Mouse (Mus musculus): ENCODE results near the gene Agpat2. TPM values are rescaled to one million over a fixed set of nuclear protein-coding genes. Genes with fewer than 3 reads are reported as not detected.

Agpat2 gene
- polyA plus RNA-seq, 1 experiment from 2014 or later: 215 TPM

- Histone ChIP-seq H3K4me1 (ENCODE audit: insufficient read depth) (peaks cover 54% of the 10 kb centered on the region), H3K4me2 (ENCODE audit: low read depth, low read length) (no peak overlapping the region), H3K36me3 (replicated peaks; ENCODE audit: insufficient read depth, low read length) (no peaks in the 10 kb centered on the region), H3K9ac (replicated peaks) (no peak overlapping the region), H3K27ac (ENCODE audit: low read depth) (peak overlapping the region; percentile 80), H3K4me3 (ENCODE audit: low read depth, low read length) (no peak overlapping the region), H3K9me3 (ENCODE audit: low read length) (no peaks in the 10 kb centered on the region), H3K27me3 (ENCODE audit: insufficient read depth, low read length) (no peaks in the 10 kb centered on the region)
- peak; percentile 94 for ATAC-seq
- DNase-seq: peak; percentile 79
- TF ChIP-seq EP300 (IDR thresholded peaks at IDR 0.05; ENCODE audit: low read depth): peak; percentile 30; the same call in 1 of the 2 replicates
- no peak for TF ChIP-seq CTCF (IDR thresholded peaks at IDR 0.05; ENCODE audit: low read depth)
- 20% methylated on average over 10 of the region's 10 CpGs for WGBS (ENCODE audit: insufficient replicate concordance)
Observed at GRCm38 (mm10) chr2:26549801-26550200, 54.4 kb downstream of the Agpat2 start.

DNA sequence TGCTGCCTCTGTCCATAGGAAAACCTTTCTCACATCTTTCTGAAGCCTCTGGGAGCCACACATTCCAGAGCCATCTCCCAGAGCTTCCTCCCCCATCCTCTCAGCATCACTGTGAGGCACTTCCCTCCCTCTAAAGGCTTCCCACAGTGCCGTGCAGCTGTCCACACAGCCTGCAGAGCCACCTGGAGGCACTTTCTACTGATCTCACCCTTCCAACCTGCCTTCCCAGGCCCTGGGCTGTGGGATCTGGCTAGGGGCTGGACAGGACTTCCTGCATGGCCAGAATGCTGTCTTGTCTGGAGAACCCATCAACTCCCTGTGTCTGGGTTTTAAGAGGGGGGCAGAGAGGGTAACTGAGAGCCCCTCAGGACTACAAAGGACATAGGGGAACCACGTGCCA, 56.7 kb downstream of the Agpat2 start:
- H3K36me3 ChIP-seq (replicated peaks; ENCODE audit: insufficient read depth, low read length): no peaks in the 10 kb centered on the region
- no peak overlapping the region for H3K4me2 ChIP-seq (ENCODE audit: low read depth, low read length)
- peaks cover 34% of the 10 kb centered on the region for H3K4me1 ChIP-seq (ENCODE audit: insufficient read depth)
- DNase-seq: no peak
- TF ChIP-seq CTCF (IDR thresholded peaks at IDR 0.05; ENCODE audit: low read depth) (peak; percentile 49), EP300 (IDR thresholded peaks at IDR 0.05; ENCODE audit: low read depth) (no peak)
- WGBS (ENCODE audit: insufficient replicate concordance): 37% methylated on average over 2 of the region's 2 CpGs
- no peaks in the 10 kb centered on the region for H3K27me3 ChIP-seq (ENCODE audit: insufficient read depth, low read length)
- no peak overlapping the region for H3K9ac ChIP-seq (replicated peaks)
- H3K27ac ChIP-seq (ENCODE audit: low read depth): no peak overlapping the region
- H3K4me3 ChIP-seq (ENCODE audit: low read depth, low read length): no peak overlapping the region
- H3K9me3 ChIP-seq (ENCODE audit: low read length): no peaks in the 10 kb centered on the region
- ATAC-seq: no peak

DNA sequence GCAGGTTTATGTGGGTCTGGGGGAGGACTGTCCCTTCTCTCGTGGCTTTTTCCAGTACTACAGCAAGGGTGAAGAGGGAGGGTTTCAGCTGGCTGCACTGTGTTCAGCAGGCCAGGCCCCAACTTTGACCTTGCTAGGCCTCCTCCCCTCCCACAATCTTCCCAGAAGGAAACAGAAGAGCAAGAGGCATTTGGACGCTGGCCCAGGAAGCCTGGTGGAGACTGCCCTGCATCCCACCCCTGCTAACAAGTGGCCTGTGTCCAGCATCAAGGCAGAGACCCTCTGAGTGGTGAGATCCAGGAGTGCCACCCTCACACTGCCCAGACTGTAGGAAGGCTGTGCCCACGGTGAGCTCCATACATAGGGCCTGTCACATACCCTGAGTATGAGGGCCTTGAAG, 60.0 kb downstream of the Agpat2 start:
- WGBS (ENCODE audit: insufficient replicate concordance): 47% methylated on average over 3 of the region's 3 CpGs
- ATAC-seq: peak; percentile 40
- peak overlapping the region; percentile 18; the same call in 1 of the 2 replicates for H3K27ac ChIP-seq (ENCODE audit: low read depth)

GRCm38 (mm10) chr2:26543768-26544167, 60.4 kb downstream of the Agpat2 start:
- TF ChIP-seq CTCF (IDR thresholded peaks at IDR 0.05; ENCODE audit: low read depth) (no peak), EP300 (IDR thresholded peaks at IDR 0.05; ENCODE audit: low read depth) (no peak)
- Histone ChIP-seq H3K9ac (replicated peaks) (no peak overlapping the region), H3K4me3 (ENCODE audit: low read depth, low read length) (no peak overlapping the region), H3K27me3 (ENCODE audit: insufficient read depth, low read length) (no peaks in the 10 kb centered on the region), H3K4me2 (ENCODE audit: low read depth, low read length) (no peak overlapping the region), H3K4me1 (ENCODE audit: insufficient read depth) (peaks cover 8% of the 10 kb centered on the region), H3K9me3 (ENCODE audit: low read length) (no peaks in the 10 kb centered on the region), H3K27ac (ENCODE audit: low read depth) (peak overlapping the region; percentile 18; the same call in 1 of the 2 replicates), H3K36me3 (replicated peaks; ENCODE audit: insufficient read depth, low read length) (no peaks in the 10 kb centered on the region)
- WGBS (ENCODE audit: insufficient replicate concordance): 67% methylated on average over 8 of the region's 8 CpGs
- DNase-seq (no peak), ATAC-seq (no peak)

More for the DNA sequence above, 60.0 kb downstream of the Agpat2 start:
- Histone ChIP-seq H3K36me3 (replicated peaks; ENCODE audit: insufficient read depth, low read length) (no peaks in the 10 kb centered on the region), H3K27me3 (ENCODE audit: insufficient read depth, low read length) (no peaks in the 10 kb centered on the region), H3K4me1 (ENCODE audit: insufficient read depth) (peaks cover 12% of the 10 kb centered on the region), H3K9ac (replicated peaks) (no peak overlapping the region), H3K4me3 (ENCODE audit: low read depth, low read length) (no peak overlapping the region), H3K4me2 (ENCODE audit: low read depth, low read length) (no peak overlapping the region), H3K9me3 (ENCODE audit: low read length) (no peaks in the 10 kb centered on the region)
- TF ChIP-seq CTCF (IDR thresholded peaks at IDR 0.05; ENCODE audit: low read depth) (no peak), EP300 (IDR thresholded peaks at IDR 0.05; ENCODE audit: low read depth) (no peak)
- DNase-seq: peak; percentile 36

GRCm38 (mm10) chr2:26543155-26543554, 61.1 kb downstream of the Agpat2 start:
- 0 out of 2 replicates have a peak, but pooled peaks cover 3% of the 10 kb centered on the region for H3K4me1 ChIP-seq (ENCODE audit: insufficient read depth)
- WGBS (ENCODE audit: insufficient replicate concordance): 54% methylated on average over 4 of the region's 4 CpGs
- H3K27me3 ChIP-seq (ENCODE audit: insufficient read depth, low read length): no peaks in the 10 kb centered on the region
- DNase-seq: peak; percentile 34
- TF ChIP-seq CTCF (IDR thresholded peaks at IDR 0.05; ENCODE audit: low read depth): no peak
- TF ChIP-seq EP300 (IDR thresholded peaks at IDR 0.05; ENCODE audit: low read depth): 0 out of 2 replicates have a peak, but pooled peaks have one; percentile 19
- ATAC-seq: no peak
- H3K4me2 ChIP-seq (ENCODE audit: low read depth, low read length): no peak overlapping the region
- no peak overlapping the region for H3K9ac ChIP-seq (replicated peaks)
- peak overlapping the region; percentile 18; the same call in 1 of the 2 replicates for H3K27ac ChIP-seq (ENCODE audit: low read depth)
- no peaks in the 10 kb centered on the region for H3K36me3 ChIP-seq (replicated peaks; ENCODE audit: insufficient read depth, low read length)
- no peaks in the 10 kb centered on the region for H3K9me3 ChIP-seq (ENCODE audit: low read length)
- H3K4me3 ChIP-seq (ENCODE audit: low read depth, low read length): no peak overlapping the region

MicroRNA genes within 50 kb of the gene (microRNA counts, 519-probe panel; counts per million panel counts)
- microRNA mmu-miR-126-3p: 9,725 counts per million, percentile 100 among the panel's probes with 10 or more counts
- 6,025 counts per million, percentile 69 among the panel's probes with 10 or more counts for microRNA mmu-miR-126-5p

Small RNA genes within 50 kb of the gene (microRNA-seq; reads per million reads assigned to microRNA genes)
- gene Mir126a (1.2 reads per million), gene Mir126b (not detected)

Other genes starting within 250 kb of the Agpat2 start
- 2.1 and 2.2 TPM in 2 replicates for gene Card9, start 243.5 kb downstream of the Agpat2 start, polyA plus RNA-seq (2015; fragmentation: Nextera tagmentation; extraction: Ambion mirVana)
- gene Snapc4, start 223.8 kb downstream of the Agpat2 start, polyA plus RNA-seq (2015; fragmentation: Nextera tagmentation; extraction: Ambion mirVana): 5.0 and 5.5 TPM in 2 replicates
- 28.0 and 29.0 TPM in 2 replicates for gene Entr1, start 215.1 kb downstream of the Agpat2 start, polyA plus RNA-seq (2015; fragmentation: Nextera tagmentation; extraction: Ambion mirVana)
- gene Pmpca, start 215.1 kb downstream of the Agpat2 start, polyA plus RNA-seq (2015; fragmentation: Nextera tagmentation; extraction: Ambion mirVana): 38.8 and 41.3 TPM in 2 replicates
- gene Inpp5e, start 195.2 kb downstream of the Agpat2 start, polyA plus RNA-seq (2015; fragmentation: Nextera tagmentation; extraction: Ambion mirVana): 3.3 and 3.4 TPM in 2 replicates
- gene Sec16a, start 159.2 kb downstream of the Agpat2 start, polyA plus RNA-seq (2015; fragmentation: Nextera tagmentation; extraction: Ambion mirVana): 7.8 and 8.0 TPM in 2 replicates
- 2.0 and 2.1 TPM in 2 replicates for gene Notch1, start 87.8 kb downstream of the Agpat2 start, polyA plus RNA-seq (2015; fragmentation: Nextera tagmentation; extraction: Ambion mirVana)
- gene Egfl7, start 24.4 kb downstream of the Agpat2 start, polyA plus RNA-seq (2015; fragmentation: Nextera tagmentation; extraction: Ambion mirVana): 49.6 and 53.0 TPM in 2 replicates
- not detected in 2 replicates for gene Gm20532, start 17.8 kb downstream of the Agpat2 start, polyA plus RNA-seq (2015; fragmentation: Nextera tagmentation; extraction: Ambion mirVana)
- 0.48 and 0.56 TPM in 2 replicates for gene Fam69b, start 24.0 kb upstream of the Agpat2 start, polyA plus RNA-seq (2015; fragmentation: Nextera tagmentation; extraction: Ambion mirVana)
- gene Lcn4, start 66.9 kb upstream of the Agpat2 start, polyA plus RNA-seq (2015; fragmentation: Nextera tagmentation; extraction: Ambion mirVana): 0.14 TPM in 1 of 2 replicates, not detected in the other